Mouse (Mus musculus) kidney, adult 2 months (tissue): Measurements from ENCODE around the gene Ankdd1b.

ENCODE experiments used
- CTCF ChIP-seq: fragments of 200-500 bp; conservative IDR thresholded peaks from 2 replicates; pipeline ENCODE4 v1.5.1; 2011; ENCODE audit warnings: low read depth, mild to moderate bottlenecking, control low read depth, low read length, moderate library complexity, mixed read lengths; ENCODE audit not compliant: insufficient read depth, insufficient read length
- POLR2A ChIP-seq: fragments of 200-500 bp; IDR thresholded peaks from one replicate; pipeline ENCODE4 v1.6.1; 2011; ENCODE audit warnings: low read depth, low read length, control low read depth

DNA sequence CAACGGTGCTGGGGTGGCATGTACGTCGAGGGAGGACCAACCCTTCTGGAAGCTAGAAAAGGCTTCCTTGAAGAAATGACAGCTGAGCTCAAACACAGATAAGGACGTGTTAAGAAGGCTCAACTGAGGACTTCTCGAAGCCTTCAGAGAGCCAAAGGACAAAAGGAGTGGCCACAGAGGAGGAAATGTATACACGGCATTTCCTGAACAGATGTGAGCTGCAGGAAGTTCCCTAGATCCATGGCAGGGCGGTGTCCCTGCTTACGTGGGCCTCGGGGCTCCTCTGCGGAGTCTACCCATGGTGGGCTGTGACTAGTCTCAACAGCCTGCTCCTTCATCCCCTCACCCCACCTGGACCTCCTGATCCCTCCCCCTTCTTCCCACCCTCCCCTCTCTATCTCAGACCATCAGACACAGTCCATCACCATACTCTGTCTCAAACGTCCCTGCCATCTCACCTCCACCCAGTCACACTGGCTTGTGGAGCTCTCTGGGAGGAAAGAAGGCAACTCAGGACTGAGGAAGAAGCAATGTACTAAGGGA, 37.3 kb downstream of the Ankdd1b start:
- TF ChIP-seq CTCF (no peak), POLR2A (no peak)
